Mouse (Mus musculus) macrophage (primary cell): ENCODE data around the gene Fbp2. TPM values are rescaled to one million over a fixed set of nuclear protein-coding genes. Genes with fewer than 3 reads are reported as not detected.

Source experiments
- H3K27ac ChIP-seq: fragments of 350-480 bp; formaldehyde crosslinking; 2 replicates; pipeline ENCODE4 v1.9.0; 2021
- H3K36me3 ChIP-seq: fragments of 350-480 bp; formaldehyde crosslinking; 2 replicates; pipeline ENCODE4 v1.9.0; 2021; ENCODE audit errors: inconsistent target
- H3K4me3 ChIP-seq: fragments of 350-480 bp; formaldehyde crosslinking; 2 replicates; pipeline ENCODE4 v1.9.0; 2021; ENCODE audit errors: inconsistent target
- H3K79me2 ChIP-seq: fragments of 350-480 bp; formaldehyde crosslinking; 2 replicates; pipeline ENCODE4 v1.9.0; 2021; ENCODE audit errors: inconsistent target
- WGBS: methylation state at CpG from one replicate; pipeline ENCODE4 v1.1.7; 2026; ENCODE audit warnings: inconsistent platforms; ENCODE audit not compliant: missing documents; 5-methylcytosine and 5-hydroxymethylcytosine counted together
- polyA plus RNA-seq: library from polyadenylated mRNA; stranded (reverse); fragments of 250-400 nt; gene quantifications from 3 replicates; pipeline ENCODE4 v1.2.4, GENCODE M21; 2018; ENCODE audit warnings: inconsistent platforms
- total RNA-seq, 78 experiments: library from RNA; depleted of rRNA; stranded (reverse); fragments of 250-400 nt; gene quantifications; 1 replicate in 9 of 78; 2 replicates in 24 of 78; 3 replicates in 43 of 78; 4 replicates in 2 of 78; pipeline ENCODE4 v1.2.4; 2018; ENCODE audit warnings: inconsistent platforms in 56 of 78

Fbp2 gene
- not detected for total RNA-seq (2018; cell fraction: chromatin; rRNA removed)
- total RNA-seq (2018; cell fraction: cytosol; rRNA removed) = not detected
- total RNA-seq (2018; cell fraction: nucleus; rRNA removed) = not detected
- polyA plus RNA-seq = not detected in 3 replicates

- WGBS = 86% methylated on average over 21 of the region's 21 CpGs
- Histone ChIP-seq H3K79me2 (no peaks in the 10 kb centered on the region), H3K36me3 (no peaks in the 10 kb centered on the region), H3K4me3 (no peak within 1 kb of the TSS), H3K27ac (no peak within 1 kb of the TSS)
Observed at GRCm38 (mm10) chr13:62857941-62858915, at the start of gene Fbp2. TSS of gene Fbp2 (minus strand) at chr13:62858422.

- H3K4me3 ChIP-seq = no peak overlapping the region
- no peaks in the 10 kb centered on the region for H3K36me3 ChIP-seq
- H3K27ac ChIP-seq = no peak overlapping the region
- no peaks in the 10 kb centered on the region for H3K79me2 ChIP-seq
- 97% methylated on average over 14 of the region's 14 CpGs for WGBS
Observed at GRCm38 (mm10) chr13:62907527-62908162, 49.4 kb upstream of the Fbp2 start.

- Histone ChIP-seq H3K79me2 (no peaks in the 10 kb centered on the region), H3K27ac (no peak overlapping the region), H3K4me3 (no peak overlapping the region), H3K36me3 (no peaks in the 10 kb centered on the region)
Observed at GRCm38 (mm10) chr13:62901139-62901538, 42.9 kb upstream of the Fbp2 start.

GRCm38 (mm10) chr13:62897927-62898646 lies 39.9 kb upstream of the Fbp2 start:
- no peak overlapping the region for H3K27ac ChIP-seq
- WGBS = 97% methylated on average over 4 of the region's 4 CpGs
- no peak overlapping the region for H3K4me3 ChIP-seq
- H3K79me2 ChIP-seq = no peaks in the 10 kb centered on the region
- no peaks in the 10 kb centered on the region for H3K36me3 ChIP-seq

- no peaks in the 10 kb centered on the region for H3K79me2 ChIP-seq
- H3K4me3 ChIP-seq = no peak overlapping the region
- H3K27ac ChIP-seq = no peak overlapping the region
- WGBS = 57% methylated on average over 9 of the region's 9 CpGs
- no peaks in the 10 kb centered on the region for H3K36me3 ChIP-seq
Observed at GRCm38 (mm10) chr13:62893044-62893842, 35.0 kb upstream of the Fbp2 start.

GRCm38 (mm10) chr13:62889311-62889710 lies 31.1 kb upstream of the Fbp2 start:
- Histone ChIP-seq H3K79me2 (no peaks in the 10 kb centered on the region), H3K27ac (no peak overlapping the region), H3K36me3 (no peaks in the 10 kb centered on the region), H3K4me3 (no peak overlapping the region)
- 76% methylated on average over 2 of the region's 2 CpGs for WGBS

- Histone ChIP-seq H3K27ac (no peak within 1 kb of the TSS), H3K4me3 (no peak within 1 kb of the TSS), H3K79me2 (no peaks in the 10 kb centered on the region), H3K36me3 (no peaks in the 10 kb centered on the region)
- WGBS = 12% methylated on average over 29 of the region's 29 CpGs
Observed at GRCm38 (mm10) chr13:62887712-62888441, 29.7 kb upstream of the Fbp2 start, which contains the start of gene Fbp1. TSS of gene Fbp1 (minus strand) at chr13:62888282.

GRCm38 (mm10) chr13:62884536-62884935 lies 26.3 kb upstream of the Fbp2 start:
- no peaks in the 10 kb centered on the region for H3K79me2 ChIP-seq
- H3K36me3 ChIP-seq = no peaks in the 10 kb centered on the region
- H3K4me3 ChIP-seq = no peak overlapping the region
- no peak overlapping the region for H3K27ac ChIP-seq
- 84% methylated on average over 3 of the region's 3 CpGs for WGBS

- H3K4me3 ChIP-seq = no peak overlapping the region
- H3K27ac ChIP-seq = no peak overlapping the region
- no peaks in the 10 kb centered on the region for H3K36me3 ChIP-seq
- WGBS = 91% methylated on average over 9 of the region's 9 CpGs
- H3K79me2 ChIP-seq = no peaks in the 10 kb centered on the region
Observed at GRCm38 (mm10) chr13:62883925-62884324, 25.7 kb upstream of the Fbp2 start.

- Histone ChIP-seq H3K4me3 (no peak overlapping the region), H3K27ac (no peak overlapping the region)
- WGBS = 100% methylated on average over 2 of the region's 2 CpGs
Observed at GRCm38 (mm10) chr13:62883436-62883835, 25.2 kb upstream of the Fbp2 start.

GRCm38 (mm10) chr13:62882856-62883255 lies 24.6 kb upstream of the Fbp2 start:
- 82% methylated on average over 5 of the region's 5 CpGs for WGBS
- no peak overlapping the region for H3K27ac ChIP-seq
- H3K36me3 ChIP-seq = no peaks in the 10 kb centered on the region
- no peak overlapping the region for H3K4me3 ChIP-seq
- H3K79me2 ChIP-seq = no peaks in the 10 kb centered on the region

More at GRCm38 (mm10) chr13:62883436-62883835, 25.2 kb upstream of the Fbp2 start:
- Histone ChIP-seq H3K36me3 (no peaks in the 10 kb centered on the region), H3K79me2 (no peaks in the 10 kb centered on the region)

GRCm38 (mm10) chr13:62881336-62881735 lies 23.1 kb upstream of the Fbp2 start:
- H3K4me3 ChIP-seq = no peak overlapping the region
- WGBS = 89% methylated on average over 9 of the region's 9 CpGs
- no peaks in the 10 kb centered on the region for H3K36me3 ChIP-seq
- H3K27ac ChIP-seq = no peak overlapping the region
- no peaks in the 10 kb centered on the region for H3K79me2 ChIP-seq

- 2% methylated on average over 8 of the region's 8 CpGs for WGBS
- Histone ChIP-seq H3K36me3 (no peaks in the 10 kb centered on the region), H3K4me3 (no peak overlapping the region), H3K79me2 (no peaks in the 10 kb centered on the region), H3K27ac (peak overlapping the region; percentile 78)
Observed at GRCm38 (mm10) chr13:62879831-62880615, 21.8 kb upstream of the Fbp2 start.
